Mouse (Mus musculus) hindbrain, embryonic 12.5 days (tissue): Measurements from ENCODE around the gene Hoxc4. TPM values are rescaled to one million over a fixed set of nuclear protein-coding genes. Genes with fewer than 3 reads are reported as not detected.

ENCODE experiments used
- ATAC-seq: fragments of 200-750 bp; cut with Nextera tagmentation; 2 replicates; pipeline ENCODE4 v1.8.0; 2017; ENCODE audit warnings: moderate TSS enrichment; ENCODE audit not compliant: low FRiP score
- H3K27ac ChIP-seq: fragments of 300-500 bp; sonication (generic); 2 replicates; pipeline ENCODE4 v1.5.1; 2016; ENCODE audit warnings: mild to moderate bottlenecking
- H3K27me3 ChIP-seq: fragments of 300-500 bp; sonication (generic); 2 replicates; pipeline ENCODE4 v1.6.1; 2016; ENCODE audit warnings: mild to moderate bottlenecking
- H3K36me3 ChIP-seq: fragments of 300-500 bp; sonication (generic); 2 replicates; pipeline ENCODE4 v1.6.1; 2016; ENCODE audit warnings: mild to moderate bottlenecking
- H3K4me1 ChIP-seq: fragments of 300-500 bp; sonication (generic); 2 replicates; pipeline ENCODE4 v1.6.1; 2016
- H3K4me2 ChIP-seq: fragments of 300-500 bp; sonication (generic); replicated peaks from 2 replicates; pipeline ENCODE4 v1.6.1; 2016; ENCODE audit warnings: mild to moderate bottlenecking
- H3K4me3 ChIP-seq: fragments of 300-500 bp; sonication (generic); 2 replicates; pipeline ENCODE4 v1.5.1; 2016; ENCODE audit warnings: mild to moderate bottlenecking
- H3K9ac ChIP-seq: fragments of 300-500 bp; sonication (generic); 2 replicates; pipeline ENCODE4 v1.6.1; 2016; ENCODE audit warnings: mild to moderate bottlenecking, moderate library complexity
- H3K9me3 ChIP-seq: fragments of 300-500 bp; sonication (generic); replicated peaks from 2 replicates; pipeline ENCODE4 v1.6.1; 2016; ENCODE audit warnings: mild to moderate bottlenecking
- WGBS: fragments of 180-500 bp; shearing (Covaris S2); methylation state at CpG from one replicate; pipeline ENCODE4 v1.1.7; 2016; 5-methylcytosine and 5-hydroxymethylcytosine counted together
- polyA plus RNA-seq: library from polyadenylated mRNA; unstranded; fragments of >200 nt; fragmentation: Nextera tagmentation; extraction: Ambion mirVana; gene quantifications from 2 replicates; pipeline ENCODE4 v1.2.1, GENCODE M21; 2016

The Hoxc4 gene
- polyA plus RNA-seq, 1 experiment from 2014 or later, result 34.5 TPM

DNA sequence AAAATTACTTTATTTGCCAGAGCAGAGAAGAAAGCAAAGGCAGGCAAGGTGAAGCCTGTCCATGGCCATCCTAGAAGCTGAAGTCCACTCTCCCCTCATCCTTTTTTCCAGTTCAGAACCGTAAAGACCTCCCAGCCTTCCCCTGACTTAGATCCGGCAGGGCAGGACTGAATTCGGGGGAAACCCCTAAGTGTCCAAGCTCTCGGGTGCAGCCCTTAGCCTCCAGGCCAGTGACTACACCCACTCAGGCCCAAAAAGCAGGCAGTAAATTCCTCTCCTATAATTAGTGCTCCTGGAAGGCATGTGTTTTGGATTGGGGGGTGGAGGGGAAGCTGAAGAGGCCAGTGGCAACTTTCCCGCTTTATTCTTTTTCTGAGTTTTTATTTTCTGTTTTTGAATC is 12.9 kb upstream of the Hoxc4 start:
- Histone ChIP-seq H3K27me3 (peaks cover 100% of the 10 kb centered on the region), H3K36me3 (no peaks in the 10 kb centered on the region), H3K9me3 (no peaks in the 10 kb centered on the region), H3K9ac (no peak overlapping the region), H3K27ac (no peak overlapping the region), H3K4me2 (no peak overlapping the region), H3K4me3 (no peak overlapping the region), H3K4me1 (no peaks in the 10 kb centered on the region)
- no peak for ATAC-seq
- 5% methylated on average over 5 of the region's 5 CpGs for WGBS

DNA sequence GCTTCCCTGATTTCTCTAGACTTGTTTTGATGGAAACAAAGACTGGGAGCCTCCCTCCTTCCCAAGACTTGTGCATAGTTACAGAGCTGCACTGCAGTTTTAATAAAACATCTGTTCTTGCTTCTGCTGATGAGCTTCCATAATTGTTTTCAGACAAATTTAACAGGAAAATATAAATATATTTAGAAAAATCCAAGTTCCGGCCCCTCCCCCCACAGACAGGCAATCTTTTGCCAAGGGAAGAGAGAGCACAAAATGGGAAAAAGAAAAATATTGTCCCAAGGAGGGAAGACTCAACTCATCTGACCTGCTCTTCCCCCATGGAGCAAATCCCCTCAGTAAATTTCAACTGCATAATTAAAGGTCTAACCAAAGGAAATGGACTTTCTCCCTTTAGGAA is 12.4 kb upstream of the Hoxc4 start:
- Histone ChIP-seq H3K4me1 (no peaks in the 10 kb centered on the region), H3K27me3 (peaks cover 100% of the 10 kb centered on the region), H3K4me3 (no peak overlapping the region), H3K9ac (no peak overlapping the region), H3K9me3 (no peaks in the 10 kb centered on the region), H3K27ac (no peak overlapping the region), H3K4me2 (no peak overlapping the region), H3K36me3 (no peaks in the 10 kb centered on the region)
- no peak for ATAC-seq
- 18% methylated on average over 1 of the region's 1 CpGs for WGBS

DNA sequence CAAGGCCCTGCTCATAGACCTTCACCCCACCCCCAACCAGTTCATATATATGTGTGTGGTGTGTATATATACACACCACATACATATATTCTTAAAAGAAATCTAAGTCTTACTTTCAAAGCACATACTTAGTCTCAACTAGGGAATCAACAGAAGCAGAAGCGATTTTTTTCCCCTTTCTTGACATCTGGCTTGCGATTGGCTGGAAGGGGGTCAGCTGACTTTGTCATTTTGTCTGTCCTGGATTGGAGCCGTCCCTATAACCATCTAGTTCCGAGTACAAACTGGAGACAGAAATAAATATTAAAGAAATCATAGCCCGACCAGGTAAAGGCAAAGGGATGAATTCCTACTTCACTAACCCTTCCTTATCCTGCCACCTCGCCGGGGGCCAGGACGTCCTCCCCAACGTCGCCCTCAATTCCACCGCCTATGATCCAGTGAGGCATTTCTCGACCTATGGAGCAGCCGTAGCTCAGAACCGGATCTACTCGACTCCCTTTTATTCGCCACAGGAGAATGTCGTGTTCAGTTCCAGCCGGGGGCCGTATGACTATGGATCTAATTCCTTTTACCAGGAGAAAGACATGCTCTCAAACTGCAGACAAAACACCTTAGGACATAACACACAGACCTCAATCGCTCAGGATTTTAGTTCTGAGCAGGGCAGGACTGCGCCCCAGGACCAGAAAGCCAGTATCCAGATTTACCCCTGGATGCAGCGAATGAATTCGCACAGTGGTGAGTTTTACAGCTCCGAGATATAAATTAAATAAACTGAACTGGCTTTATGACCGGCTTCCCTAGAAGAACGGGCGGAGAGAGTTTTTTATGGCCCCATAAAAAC is 9.2 kb upstream of the Hoxc4 start:
- Histone ChIP-seq H3K36me3 (no peaks in the 10 kb centered on the region), H3K4me3 (peak overlapping the region; percentile 21), H3K27ac (no peak overlapping the region), H3K9ac (no peak overlapping the region), H3K27me3 (peaks cover 98% of the 10 kb centered on the region), H3K9me3 (no peaks in the 10 kb centered on the region), H3K4me1 (0 out of 2 replicates have a peak, but pooled peaks cover 3% of the 10 kb centered on the region), H3K4me2 (peak overlapping the region; percentile 24; the same call in 1 of the 2 replicates)
- ATAC-seq, result no peak
- WGBS, result 1% methylated on average over 27 of the region's 27 CpGs

DNA sequence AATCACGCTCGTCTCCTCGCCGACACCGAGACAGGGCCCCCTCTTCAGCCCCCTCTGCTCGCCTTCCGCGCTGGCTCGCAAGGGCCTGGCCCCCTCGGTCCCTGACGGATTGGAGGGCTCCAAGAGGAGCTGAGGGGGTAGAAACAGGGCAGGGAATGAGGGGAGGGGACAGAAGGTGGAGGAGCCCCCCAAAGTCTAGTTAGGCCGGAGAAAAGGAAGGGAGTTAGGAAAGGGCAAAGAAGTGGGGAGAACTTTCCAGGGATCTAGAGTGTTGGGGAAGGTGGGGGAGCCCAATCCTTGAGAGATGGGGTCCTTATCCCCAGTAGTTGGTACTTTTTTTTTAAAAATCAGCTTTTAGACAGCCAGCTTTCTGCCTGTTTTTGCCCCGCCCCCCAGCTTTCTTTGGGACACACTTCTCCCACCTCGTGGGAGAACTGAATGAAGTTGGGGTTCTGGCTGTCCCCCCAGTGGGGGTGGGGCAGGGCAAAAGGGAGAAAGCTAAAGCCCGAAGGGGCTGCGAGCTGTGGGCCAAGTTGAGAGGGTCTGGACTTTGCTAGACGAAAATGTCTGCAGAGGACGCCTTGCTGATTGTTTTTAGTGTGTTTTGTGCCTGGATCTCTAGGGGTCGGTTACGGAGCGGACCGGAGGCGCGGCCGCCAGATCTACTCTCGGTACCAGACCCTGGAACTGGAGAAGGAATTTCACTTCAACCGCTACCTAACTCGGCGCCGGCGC is 8.5 kb upstream of the Hoxc4 start:
- Histone ChIP-seq H3K9me3 (no peaks in the 10 kb centered on the region), H3K27me3 (peaks cover 98% of the 10 kb centered on the region), H3K4me2 (peak overlapping the region; percentile 24; the same call in 1 of the 2 replicates), H3K4me3 (peak overlapping the region; percentile 21), H3K36me3 (no peaks in the 10 kb centered on the region), H3K9ac (no peak overlapping the region; the same call in 1 of the 2 replicates), H3K4me1 (0 out of 2 replicates have a peak, but pooled peaks cover 3% of the 10 kb centered on the region), H3K27ac (no peak overlapping the region)
- no peak for ATAC-seq
- under 1% methylated on average over 31 of the region's 31 CpGs for WGBS

DNA sequence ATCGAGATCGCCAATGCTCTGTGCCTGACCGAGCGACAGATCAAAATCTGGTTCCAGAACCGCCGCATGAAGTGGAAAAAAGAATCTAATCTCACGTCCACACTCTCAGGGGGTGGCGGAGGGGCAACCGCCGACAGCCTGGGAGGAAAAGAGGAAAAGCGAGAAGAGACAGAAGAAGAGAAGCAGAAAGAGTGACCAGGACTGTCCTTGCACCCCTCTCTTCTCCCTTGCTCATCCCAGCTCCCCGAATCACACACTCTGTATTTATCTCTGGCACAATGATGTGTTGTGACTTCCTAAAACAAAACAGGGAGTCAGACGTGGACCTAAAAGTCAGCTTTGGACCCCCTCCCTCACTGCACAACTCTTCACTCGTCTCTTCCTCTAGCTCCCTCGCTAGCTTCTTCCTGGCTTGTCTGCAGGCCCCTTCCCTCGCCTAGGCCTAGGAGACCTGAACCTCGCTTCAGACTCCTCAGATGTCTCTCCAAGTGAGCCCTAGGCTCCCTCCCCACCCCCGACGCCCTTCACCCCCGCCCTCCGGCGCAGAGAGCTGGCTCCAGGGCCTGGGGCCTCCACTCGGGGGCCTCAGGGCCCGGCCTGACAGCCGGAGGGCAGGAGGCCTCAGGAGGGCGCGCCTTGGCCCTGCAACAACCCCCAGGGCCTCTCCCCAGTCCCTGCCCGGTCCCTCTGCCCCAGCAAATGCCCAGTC is 7.7 kb upstream of the Hoxc4 start:
- H3K9ac ChIP-seq, result no peak overlapping the region
- H3K4me3 ChIP-seq, result peak overlapping the region; percentile 21
- H3K4me2 ChIP-seq, result peak overlapping the region; percentile 36
- 0 out of 2 replicates have a peak, but pooled peaks cover 3% of the 10 kb centered on the region for H3K4me1 ChIP-seq
- H3K36me3 ChIP-seq, result no peaks in the 10 kb centered on the region
- 1% methylated on average over 28 of the region's 28 CpGs for WGBS
- peaks cover 98% of the 10 kb centered on the region for H3K27me3 ChIP-seq
- H3K27ac ChIP-seq, result peak overlapping the region; percentile 30; the same call in 1 of the 2 replicates
- H3K9me3 ChIP-seq, result no peaks in the 10 kb centered on the region
- no peak for ATAC-seq

DNA sequence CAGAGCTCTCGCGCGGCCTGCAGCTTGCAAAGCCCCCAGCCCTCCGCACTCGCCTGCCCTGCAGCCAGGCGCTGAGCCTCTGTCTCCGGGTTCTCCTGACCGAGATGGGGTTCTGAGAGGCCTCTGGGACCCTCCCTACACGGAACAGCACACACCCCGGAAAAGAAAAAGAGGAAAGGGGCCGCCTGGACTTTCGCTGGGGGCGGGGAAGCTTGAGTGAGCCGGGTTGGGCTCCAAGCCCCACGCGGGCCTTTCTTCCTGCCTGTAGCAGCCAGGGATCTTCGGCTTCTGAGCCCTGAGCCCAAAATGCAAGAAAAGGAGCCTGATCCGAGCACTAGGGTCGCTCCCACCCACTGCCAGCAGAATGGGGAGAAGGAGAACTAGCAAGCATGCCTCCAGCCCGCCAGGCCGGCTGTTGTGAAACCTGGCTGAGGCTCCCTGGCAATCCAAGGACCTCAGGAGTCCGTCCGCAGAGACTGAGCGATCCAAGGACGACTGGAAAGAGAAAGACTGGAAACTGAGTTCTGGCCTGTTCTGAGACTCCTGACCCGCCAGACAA is 6.7 kb upstream of the Hoxc4 start:
- Histone ChIP-seq H3K27me3 (peaks cover 98% of the 10 kb centered on the region), H3K4me3 (peak overlapping the region; percentile 10; the same call in 1 of the 2 replicates), H3K9ac (peak overlapping the region; percentile 8; the same call in 1 of the 2 replicates), H3K9me3 (no peaks in the 10 kb centered on the region), H3K36me3 (no peaks in the 10 kb centered on the region), H3K4me1 (0 out of 2 replicates have a peak, but pooled peaks cover 3% of the 10 kb centered on the region), H3K27ac (no peak overlapping the region), H3K4me2 (peak overlapping the region; percentile 32)
- no peak for ATAC-seq
- WGBS, result 3% methylated on average over 26 of the region's 26 CpGs

DNA sequence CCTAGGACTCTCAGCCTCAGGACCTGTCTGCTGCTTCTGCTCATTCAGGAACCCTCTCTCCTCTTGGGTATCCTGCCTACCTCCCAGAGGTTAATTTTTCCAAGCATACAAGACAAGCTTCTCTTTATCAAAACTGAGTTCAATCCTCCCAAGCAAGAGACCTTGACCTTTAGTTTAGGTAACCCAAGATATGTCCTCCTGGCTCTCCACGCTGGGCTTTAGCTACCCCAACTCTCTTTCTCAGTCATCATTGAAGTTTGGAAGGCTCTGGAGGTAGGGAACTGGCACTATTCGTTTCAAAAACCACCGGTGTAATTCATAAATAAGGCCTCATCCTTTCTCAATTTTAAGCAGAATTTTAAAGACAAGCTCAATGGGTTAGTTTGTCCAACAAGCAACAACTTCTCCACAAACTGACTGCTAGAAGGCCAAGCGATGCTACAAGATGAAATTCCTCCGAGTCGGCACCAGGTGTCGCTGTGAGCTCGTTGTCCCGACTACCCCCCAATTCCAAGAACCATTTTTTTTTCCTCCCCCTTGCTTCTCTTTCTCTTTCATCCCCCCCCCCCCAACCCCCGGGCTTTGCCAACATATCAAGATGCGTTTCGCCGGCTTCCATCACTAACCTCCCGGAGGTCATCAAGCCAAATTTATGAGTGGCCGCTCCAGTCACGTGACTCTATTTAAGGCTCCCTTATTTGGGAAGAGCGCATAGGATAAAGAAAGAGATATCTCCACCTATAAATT is 5.3 kb upstream of the Hoxc4 start:
- peaks cover 3% of the 10 kb centered on the region; the same call in 1 of the 2 replicates for H3K4me1 ChIP-seq

DNA sequence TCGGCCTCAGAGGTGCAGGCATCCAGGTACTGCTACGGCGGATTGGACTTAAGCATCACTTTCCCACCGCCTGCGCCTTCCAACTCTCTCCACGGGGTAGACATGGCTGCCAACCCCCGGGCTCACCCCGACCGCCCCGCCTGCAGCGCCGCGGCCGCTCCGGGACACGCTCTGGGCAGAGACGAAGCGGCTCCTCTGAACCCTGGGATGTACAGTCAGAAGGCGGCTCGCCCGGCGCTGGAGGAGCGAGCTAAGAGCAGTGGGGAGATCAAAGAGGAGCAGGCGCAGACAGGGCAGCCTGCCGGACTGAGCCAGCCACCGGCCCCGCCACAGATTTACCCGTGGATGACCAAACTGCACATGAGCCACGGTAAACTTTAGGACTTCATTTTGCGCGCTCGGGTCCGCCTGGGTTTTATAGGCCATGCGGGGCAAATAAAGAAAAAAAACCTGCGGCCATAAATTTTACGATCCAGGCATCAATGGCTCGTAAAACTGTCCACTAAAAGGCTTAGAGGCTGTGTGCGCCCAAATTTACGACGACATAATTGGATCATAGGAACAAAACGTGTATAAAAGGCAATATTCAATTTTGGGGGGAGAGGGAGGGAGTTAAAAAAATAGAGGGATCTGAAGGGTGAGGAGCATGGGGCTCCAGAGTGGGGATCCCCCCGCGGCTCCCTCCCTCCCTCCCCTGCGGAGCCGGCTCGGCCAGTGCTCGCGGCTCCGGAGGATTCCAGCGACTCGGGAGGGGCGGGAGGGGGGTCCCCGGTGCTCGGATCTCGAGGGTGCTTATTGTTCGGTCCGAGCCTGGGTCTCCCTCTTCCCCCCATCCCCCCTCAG is 4.3 kb upstream of the Hoxc4 start:
- Histone ChIP-seq H3K9ac (peak overlapping the region; percentile 72), H3K36me3 (no peaks in the 10 kb centered on the region), H3K27ac (peak overlapping the region; percentile 88), H3K4me2 (peak overlapping the region; percentile 44), H3K4me3 (peak overlapping the region; percentile 39), H3K9me3 (no peaks in the 10 kb centered on the region), H3K27me3 (peaks cover 98% of the 10 kb centered on the region), H3K4me1 (peaks cover 3% of the 10 kb centered on the region; the same call in 1 of the 2 replicates)
- under 1% methylated on average over 51 of the region's 57 CpGs for WGBS
- ATAC-seq, result peak; percentile 38

More for the DNA sequence above, 5.3 kb upstream of the Hoxc4 start:
- no peaks in the 10 kb centered on the region for H3K9me3 ChIP-seq
- peak overlapping the region; percentile 39 for H3K4me3 ChIP-seq
- peak; percentile 44; the same call in 1 of the 2 replicates for ATAC-seq
- H3K27ac ChIP-seq, result peak overlapping the region; percentile 88; the same call in 1 of the 2 replicates
- H3K27me3 ChIP-seq, result peaks cover 98% of the 10 kb centered on the region
- H3K4me2 ChIP-seq, result peak overlapping the region; percentile 44
- H3K36me3 ChIP-seq, result no peaks in the 10 kb centered on the region
- WGBS, result 5% methylated on average over 17 of the region's 17 CpGs
- no peak overlapping the region for H3K9ac ChIP-seq

DNA sequence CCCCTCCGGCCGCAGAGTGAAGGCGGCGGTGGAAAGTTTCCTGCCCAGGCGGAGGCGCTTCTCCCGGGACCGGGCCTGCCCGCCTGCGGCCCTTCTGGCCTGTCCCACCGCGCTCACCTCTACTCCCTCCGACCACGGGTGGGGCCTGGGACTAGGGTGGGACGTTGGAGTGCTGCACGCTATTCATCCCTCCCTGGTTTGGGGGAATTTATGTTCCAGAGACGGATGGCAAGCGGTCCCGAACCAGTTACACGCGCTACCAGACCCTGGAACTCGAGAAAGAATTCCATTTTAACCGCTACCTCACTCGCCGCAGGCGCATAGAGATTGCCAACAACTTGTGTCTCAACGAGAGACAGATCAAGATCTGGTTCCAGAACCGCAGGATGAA is 3.7 kb upstream of the Hoxc4 start:
- H3K9ac ChIP-seq, result peak overlapping the region; percentile 72
- H3K4me2 ChIP-seq, result peak overlapping the region; percentile 44
- ATAC-seq, result no peak

DNA sequence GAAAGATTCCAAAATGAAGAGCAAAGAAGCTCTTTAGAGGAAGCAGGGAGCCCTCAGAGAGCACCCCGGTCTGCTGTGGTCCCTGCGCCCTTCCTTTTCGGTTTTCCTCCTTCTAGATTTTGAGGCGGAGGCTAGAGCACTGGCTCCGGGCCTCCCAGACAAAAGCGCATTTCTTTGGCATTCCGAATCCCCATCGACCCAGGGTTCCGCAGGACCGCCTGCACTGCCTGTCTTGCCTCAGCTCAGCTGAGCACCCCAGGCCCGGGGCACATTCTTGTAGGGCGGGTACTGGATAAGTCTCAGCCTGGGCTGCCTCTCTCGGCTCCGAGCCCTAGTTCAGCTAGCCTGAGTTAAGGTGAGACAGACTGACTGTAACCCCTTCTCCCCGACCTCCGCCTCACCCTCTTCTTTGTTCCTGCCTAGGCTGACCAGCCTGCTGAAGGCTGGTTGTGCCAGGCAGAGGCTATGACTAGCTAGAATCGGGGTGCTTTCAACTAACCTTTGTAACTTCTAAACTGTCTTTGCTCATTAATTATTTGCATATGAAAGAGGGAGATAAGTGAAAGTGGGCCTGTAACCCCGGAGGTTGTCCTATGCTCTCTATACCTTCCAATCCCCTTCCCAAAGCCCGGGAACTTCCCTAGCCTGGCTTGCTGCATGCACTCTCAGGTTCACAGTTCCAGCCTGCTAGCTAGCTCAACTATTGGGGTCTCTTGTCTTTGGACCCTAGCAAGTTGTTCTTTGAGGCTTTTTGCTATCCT is 3.1 kb upstream of the Hoxc4 start:
- Histone ChIP-seq H3K27me3 (peaks cover 98% of the 10 kb centered on the region), H3K27ac (peak overlapping the region; percentile 88), H3K4me2 (peak overlapping the region; percentile 44), H3K36me3 (no peaks in the 10 kb centered on the region), H3K9me3 (no peaks in the 10 kb centered on the region), H3K4me3 (peak overlapping the region; percentile 39), H3K9ac (peak overlapping the region; percentile 72), H3K4me1 (peaks cover 3% of the 10 kb centered on the region; the same call in 1 of the 2 replicates)
- WGBS, result 2% methylated on average over 19 of the region's 19 CpGs
- no peak for ATAC-seq

More for the DNA sequence above, 3.7 kb upstream of the Hoxc4 start:
- H3K4me1 ChIP-seq, result peaks cover 3% of the 10 kb centered on the region; the same call in 1 of the 2 replicates
- no peaks in the 10 kb centered on the region for H3K9me3 ChIP-seq
- H3K27me3 ChIP-seq, result peaks cover 98% of the 10 kb centered on the region
- peak overlapping the region; percentile 39 for H3K4me3 ChIP-seq
- under 1% methylated on average over 26 of the region's 28 CpGs for WGBS
- no peaks in the 10 kb centered on the region for H3K36me3 ChIP-seq
- peak overlapping the region; percentile 88 for H3K27ac ChIP-seq
